Mouse (Mus musculus) Patski (cell line): ENCODE measurements around the gene Cox6a2. TPM values are rescaled to one million over a fixed set of nuclear protein-coding genes. Genes with fewer than 3 reads are reported as not detected.
"Not testable (repeated sequence)": the region's sequence is repeated elsewhere in the genome, so short reads cannot be mapped to it uniquely, and the experiment has no call there.

Source experiments
- ATAC-seq: fragments of 100-300 bp; one replicate; pipeline ENCODE4 v1.8.0; 2021
- CTCF ChIA-PET: fragments of 350-600 bp; sonication (Branson Sonifier 250); formaldehyde crosslinking; loops from one replicate; lab custom pipeline; 2022; ENCODE audit warnings: inconsistent platforms; lab: Charles Lee
- POLR2A ChIA-PET: fragments of 350-600 bp; sonication (Branson Sonifier 250); formaldehyde crosslinking; loops from one replicate; lab custom pipeline; 2022; ENCODE audit warnings: antibody characterized with exemption, inconsistent platforms; lab: Charles Lee
- DNase-seq: peaks from one replicate; pipeline ENCODE4 v3.0.0-alpha.2; 2011; ENCODE audit warnings: low read depth, low spot score
- H3K27me3 ChIP-seq: fragments of 371-371 bp; one replicate; pipeline ENCODE4 v1.5.1; 2021
- CTCF ChIP-seq: fragments of 100-300 bp; IDR thresholded peaks from one replicate; pipeline ENCODE4 v1.5.1; 2021
- in situ Hi-C: fragments of 300-500 bp; cut with MboI; formaldehyde crosslinking; loops from 3 replicates; pipeline ENCODE4 v1.11.1; 2018; ENCODE audit warnings: low pct_unique_long_range_greater_than_20kb, mixed read lengths
- polyA plus RNA-seq: library from polyadenylated mRNA; unstranded; gene quantifications from one replicate; pipeline ENCODE4 v1.2.3, GENCODE M21; 2021

Gene Cox6a2
- polyA plus RNA-seq, 1 experiment from 2014 or later = 0.30 TPM

GRCm38 (mm10) chr7:128201607-128202006, 4.6 kb downstream of the Cox6a2 start:
- in situ Hi-C loops = loop anchor here (10.0 to 25.0 kb wide), 2 partner anchors 207 to 539 kb away; partner anchors contain the start of gene Pycard
- no peak for ATAC-seq
- peaks cover 6% of the 10 kb centered on the region for H3K27me3 ChIP-seq
- TF ChIP-seq CTCF = no peak
- ChIA-PET POLR2A (no interaction called here), CTCF (no interaction called here)
- DNase-seq = no peak

GRCm38 (mm10) chr7:128181691-128182090, 24.5 kb downstream of the Cox6a2 start:
- H3K27me3 ChIP-seq = peaks cover 8% of the 10 kb centered on the region
- in situ Hi-C loops = no loop called here
- DNase-seq = no peak
- ATAC-seq = no peak
- POLR2A ChIA-PET = no interaction called here
- no peak for TF ChIP-seq CTCF
- CTCF ChIA-PET = no interaction called here

GRCm38 (mm10) chr7:128180546-128180945, 25.6 kb downstream of the Cox6a2 start:
- POLR2A ChIA-PET = no interaction called here
- DNase-seq (no peak), ATAC-seq (no peak)
- in situ Hi-C loops = no loop called here
- peaks cover 8% of the 10 kb centered on the region for H3K27me3 ChIP-seq
- CTCF ChIA-PET = no interaction called here
- no peak for TF ChIP-seq CTCF

GRCm38 (mm10) chr7:128180126-128180525, 26.1 kb downstream of the Cox6a2 start:
- peaks cover 8% of the 10 kb centered on the region for H3K27me3 ChIP-seq
- in situ Hi-C loops = no loop called here
- DNase-seq (no peak), ATAC-seq (no peak)
- ChIA-PET CTCF (no interaction called here), POLR2A (no interaction called here)
- TF ChIP-seq CTCF = no peak

GRCm38 (mm10) chr7:128178385-128178784, 27.8 kb downstream of the Cox6a2 start:
- ChIA-PET POLR2A (no interaction called here), CTCF (no interaction called here)
- in situ Hi-C loops = no loop called here
- no peak for ATAC-seq
- TF ChIP-seq CTCF = no peak
- DNase-seq = no peak
- H3K27me3 ChIP-seq = peaks cover 3% of the 10 kb centered on the region

- CTCF ChIA-PET = no interaction called here
- DNase-seq = no peak
- no peak for ATAC-seq
- in situ Hi-C loops = no loop called here
- no peaks in the 10 kb centered on the region for H3K27me3 ChIP-seq
- POLR2A ChIA-PET = no interaction called here
- no peak for TF ChIP-seq CTCF
These were observed 36.2 kb downstream of the Cox6a2 start for GRCm38 (mm10) chr7:128169996-128170395.

- in situ Hi-C loops = no loop called here
- no peak for ATAC-seq
- TF ChIP-seq CTCF = no peak
- no peak for DNase-seq
- ChIA-PET POLR2A (no interaction called here), CTCF (no interaction called here)
- peaks cover 3% of the 10 kb centered on the region for H3K27me3 ChIP-seq
These were observed 39.8 kb downstream of the Cox6a2 start for GRCm38 (mm10) chr7:128166391-128166790.

- ChIA-PET POLR2A (no interaction called here), CTCF (no interaction called here)
- DNase-seq = no peak
- no peak for ATAC-seq
- H3K27me3 ChIP-seq = peaks cover 9% of the 10 kb centered on the region
- in situ Hi-C loops = no loop called here
- TF ChIP-seq CTCF = no peak
These were observed 42.2 kb downstream of the Cox6a2 start for GRCm38 (mm10) chr7:128164001-128164400.

- ATAC-seq, H3K27me3 ChIP-seq, in situ Hi-C loops, CTCF ChIA-PET, POLR2A ChIA-PET, DNase-seq: not testable (repeated sequence)
These were observed 47.4 kb downstream of the Cox6a2 start for GRCm38 (mm10) chr7:128158688-128159354.

Other genes with a start within 250 kb of the Cox6a2 start
- 469 TPM for gene Fus, start 238.9 kb downstream of the Cox6a2 start, polyA plus RNA-seq
- 0.10 TPM for gene Pycard, start 212.5 kb downstream of the Cox6a2 start, polyA plus RNA-seq
- gene Trim72, start 202.4 kb downstream of the Cox6a2 start, polyA plus RNA-seq = 0.17 TPM
- not detected for gene Itgam, start 143.7 kb downstream of the Cox6a2 start, polyA plus RNA-seq
- not detected for gene Gm49368, start 143.7 kb downstream of the Cox6a2 start, polyA plus RNA-seq
- 0.01 TPM for gene Itgax, start 76.8 kb downstream of the Cox6a2 start, polyA plus RNA-seq
- gene Itgad, start 52.0 kb downstream of the Cox6a2 start, polyA plus RNA-seq = not detected
- 17.3 TPM for gene Armc5, start 31.0 kb upstream of the Cox6a2 start, polyA plus RNA-seq
- gene 9130023H24Rik, start 31.6 kb upstream of the Cox6a2 start, polyA plus RNA-seq = 5.4 TPM
- 98.6 TPM for gene Tgfb1i1, start 40.4 kb upstream of the Cox6a2 start, polyA plus RNA-seq
- gene Slc5a2, start 59.3 kb upstream of the Cox6a2 start, polyA plus RNA-seq = 0.27 TPM
- 25.3 TPM for gene BC017158, start 91.8 kb upstream of the Cox6a2 start, polyA plus RNA-seq
- gene Rgs10, start 212.4 kb upstream of the Cox6a2 start, polyA plus RNA-seq = 111 TPM